Mouse (Mus musculus): ENCODE data around the gene Crisp1.

Crisp1 gene

DNA sequence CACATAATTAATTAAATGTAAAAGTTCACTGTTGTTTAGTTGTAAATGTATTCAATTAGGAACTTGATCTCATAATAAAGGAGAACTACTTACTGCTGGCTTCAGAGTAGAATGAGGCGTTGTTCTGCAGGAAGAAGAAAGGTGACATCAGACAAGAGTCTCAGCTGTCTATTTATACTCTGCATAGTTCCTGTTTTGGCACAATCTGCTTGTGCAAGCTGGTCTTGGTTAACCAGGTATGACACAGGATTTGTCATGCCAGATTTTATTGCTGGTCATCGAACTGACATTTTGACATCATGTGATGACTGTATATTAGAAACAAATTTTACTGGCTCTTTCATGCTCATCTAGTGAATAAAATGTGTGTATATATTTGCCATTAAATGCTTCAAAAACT lies at the start of gene Crisp1:
Gene Crisp1, minus strand, starts transcription at position 146 of the 400 bp plus-strand sequence.
- Histone ChIP-seq H3K4me1 (replicated peaks; ENCODE audit: low read depth, low read length) (no peaks in the 10 kb centered on the region), H3K9me3 (ENCODE audit: low read length) (no peaks in the 10 kb centered on the region)
- TF ChIP-seq CTCF (conservative IDR thresholded peaks at IDR 0.05; ENCODE audit: low read length): no peak
- TF ChIP-seq NANOG (IDR thresholded peaks at IDR 0.05; ENCODE audit: borderline replicate concordance, low read length): no peak
- TF ChIP-seq POU5F1 (IDR thresholded peaks at IDR 0.05; ENCODE audit: borderline replicate concordance, low read length): no peak

DNA sequence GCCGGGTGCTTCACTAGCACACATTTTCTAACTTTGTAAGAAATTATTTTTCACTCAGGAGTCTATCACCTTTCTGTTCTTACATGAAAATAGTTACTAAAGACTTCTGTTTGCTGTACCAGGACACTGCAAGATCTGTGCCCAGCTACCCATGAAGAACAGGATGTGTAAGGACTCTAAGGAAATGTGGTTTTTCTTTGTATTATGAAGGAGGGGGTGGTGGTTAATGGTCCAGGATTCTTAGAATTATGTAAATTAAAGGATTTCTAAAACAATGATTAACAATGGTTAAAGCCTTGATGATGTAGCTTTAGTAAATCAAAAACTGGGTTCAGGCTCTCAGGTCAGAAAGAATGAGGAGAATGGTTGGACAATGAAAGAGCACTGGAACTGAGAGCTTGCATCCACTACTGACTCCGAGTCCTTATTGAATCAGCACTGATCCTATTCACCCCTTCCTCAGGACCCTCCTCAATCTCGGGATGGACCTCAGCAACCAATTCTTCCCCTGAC lies 23.5 kb upstream of the Crisp1 start:
- H3K4me3 ChIP-seq (replicated peaks; ENCODE audit: low read length): no peak overlapping the region
- H3K27me3 ChIP-seq (ENCODE audit: insufficient read depth, low read length): no peaks in the 10 kb centered on the region
- no peaks in the 10 kb centered on the region for H3K9me3 ChIP-seq (ENCODE audit: low read length)
- no peaks in the 10 kb centered on the region for H3K4me1 ChIP-seq (replicated peaks; ENCODE audit: low read depth, low read length)
- TF ChIP-seq NANOG (IDR thresholded peaks at IDR 0.05; ENCODE audit: borderline replicate concordance, low read length): no peak
- TF ChIP-seq POU5F1 (IDR thresholded peaks at IDR 0.05; ENCODE audit: borderline replicate concordance, low read length): no peak
- TF ChIP-seq CTCF (conservative IDR thresholded peaks at IDR 0.05; ENCODE audit: low read length): no peak
- no peaks in the 10 kb centered on the region for H3K36me3 ChIP-seq (ENCODE audit: insufficient read depth, low read length)

More for the DNA sequence above, at the start of gene Crisp1:
- H3K27me3 ChIP-seq (ENCODE audit: insufficient read depth, low read length): no peaks in the 10 kb centered on the region
- H3K4me3 ChIP-seq (replicated peaks; ENCODE audit: low read length): no peak within 1 kb of the TSS
- H3K36me3 ChIP-seq (ENCODE audit: insufficient read depth, low read length): no peaks in the 10 kb centered on the region

DNA sequence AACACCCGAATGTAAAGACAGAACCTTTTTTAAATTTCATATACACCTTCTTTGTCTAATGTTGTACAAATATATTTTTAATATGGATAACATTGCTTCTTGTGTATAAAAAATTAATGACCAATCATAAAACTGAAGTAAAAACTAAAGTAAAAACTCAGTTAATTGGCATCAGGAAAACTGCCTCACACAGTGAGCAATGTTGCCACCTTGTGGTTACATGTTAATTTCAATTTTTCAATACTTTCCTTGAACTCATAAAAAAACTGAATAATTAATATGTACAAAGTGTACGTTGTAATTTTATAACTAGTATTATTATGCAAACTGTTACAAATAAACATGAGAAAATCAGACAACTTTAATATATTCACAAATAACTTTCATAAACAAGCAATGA lies 33.6 kb downstream of the Crisp1 start:
- H3K36me3 ChIP-seq (ENCODE audit: insufficient read depth, low read length): no peaks in the 10 kb centered on the region
- no peaks in the 10 kb centered on the region for H3K9me3 ChIP-seq (ENCODE audit: low read length)
- TF ChIP-seq POU5F1 (IDR thresholded peaks at IDR 0.05; ENCODE audit: borderline replicate concordance, low read length) (no peak), CTCF (conservative IDR thresholded peaks at IDR 0.05; ENCODE audit: low read length) (no peak; the same call in 1 of the 2 replicates), NANOG (IDR thresholded peaks at IDR 0.05; ENCODE audit: borderline replicate concordance, low read length) (no peak)
- no peaks in the 10 kb centered on the region for H3K4me1 ChIP-seq (replicated peaks; ENCODE audit: low read depth, low read length)
- no peak overlapping the region for H3K4me3 ChIP-seq (replicated peaks; ENCODE audit: low read length)
- H3K27me3 ChIP-seq (ENCODE audit: insufficient read depth, low read length): no peaks in the 10 kb centered on the region

DNA sequence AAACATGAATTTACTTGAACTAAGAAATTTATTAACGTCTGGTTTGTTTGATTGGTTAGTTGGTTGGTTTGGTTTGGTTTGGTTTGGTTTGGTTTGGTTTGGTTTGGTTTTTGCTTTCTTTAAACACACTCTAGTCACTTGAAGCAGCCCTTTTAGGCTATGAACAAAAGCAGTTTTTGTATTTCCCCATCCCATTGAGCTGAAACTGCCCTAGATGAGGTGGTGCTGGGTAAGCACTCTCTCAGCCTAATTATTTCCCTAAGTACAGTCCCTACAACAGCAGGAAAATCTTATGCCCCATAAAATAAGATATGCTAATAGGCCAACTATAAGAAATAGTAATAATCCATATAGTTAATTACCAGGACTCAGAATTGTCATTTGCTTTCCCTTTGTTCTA lies 43.5 kb downstream of the Crisp1 start:
- H3K27me3 ChIP-seq (ENCODE audit: insufficient read depth, low read length): no peaks in the 10 kb centered on the region
- H3K36me3 ChIP-seq (ENCODE audit: insufficient read depth, low read length): no peaks in the 10 kb centered on the region
- TF ChIP-seq CTCF (conservative IDR thresholded peaks at IDR 0.05; ENCODE audit: low read length) (no peak), POU5F1 (IDR thresholded peaks at IDR 0.05; ENCODE audit: borderline replicate concordance, low read length) (no peak), NANOG (IDR thresholded peaks at IDR 0.05; ENCODE audit: borderline replicate concordance, low read length) (no peak)
- no peaks in the 10 kb centered on the region for H3K9me3 ChIP-seq (ENCODE audit: low read length)
- no peak overlapping the region for H3K4me3 ChIP-seq (replicated peaks; ENCODE audit: low read length)
- no peaks in the 10 kb centered on the region for H3K4me1 ChIP-seq (replicated peaks; ENCODE audit: low read depth, low read length)

DNA sequence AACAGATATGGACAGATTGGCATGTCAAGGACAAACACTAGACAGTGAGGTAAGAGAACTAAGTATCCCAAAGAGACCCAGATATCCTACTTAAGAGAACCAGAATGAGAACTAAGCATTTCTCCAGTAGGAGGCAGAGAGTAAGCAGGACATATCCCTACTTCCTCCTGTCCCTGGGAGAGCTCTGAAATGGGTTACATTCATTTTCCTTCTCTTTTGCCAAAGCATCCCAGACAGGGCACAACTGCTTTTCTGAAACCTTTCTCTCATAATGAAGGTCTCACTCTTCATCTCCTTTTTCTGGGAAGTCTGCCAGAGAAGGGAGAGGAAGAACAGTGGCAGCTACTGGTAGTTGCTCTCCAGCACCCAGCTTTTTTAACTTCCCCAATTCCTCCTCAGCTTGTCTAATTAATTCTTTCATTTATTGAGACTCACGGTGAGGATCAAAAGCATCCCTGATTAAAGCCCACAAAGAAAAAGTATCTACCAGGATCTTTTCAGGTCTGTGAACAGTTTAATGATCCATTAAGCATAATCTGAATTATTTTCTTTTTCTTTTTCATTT lies 44.0 kb downstream of the Crisp1 start:
- H3K4me1 ChIP-seq (replicated peaks; ENCODE audit: low read depth, low read length): no peaks in the 10 kb centered on the region
- TF ChIP-seq NANOG (IDR thresholded peaks at IDR 0.05; ENCODE audit: borderline replicate concordance, low read length) (no peak), POU5F1 (IDR thresholded peaks at IDR 0.05; ENCODE audit: borderline replicate concordance, low read length) (no peak), CTCF (conservative IDR thresholded peaks at IDR 0.05; ENCODE audit: low read length) (no peak)
- no peaks in the 10 kb centered on the region for H3K9me3 ChIP-seq (ENCODE audit: low read length)
- H3K27me3 ChIP-seq (ENCODE audit: insufficient read depth, low read length): no peaks in the 10 kb centered on the region
- H3K4me3 ChIP-seq (replicated peaks; ENCODE audit: low read length): no peak overlapping the region
- H3K36me3 ChIP-seq (ENCODE audit: insufficient read depth, low read length): no peaks in the 10 kb centered on the region

DNA sequence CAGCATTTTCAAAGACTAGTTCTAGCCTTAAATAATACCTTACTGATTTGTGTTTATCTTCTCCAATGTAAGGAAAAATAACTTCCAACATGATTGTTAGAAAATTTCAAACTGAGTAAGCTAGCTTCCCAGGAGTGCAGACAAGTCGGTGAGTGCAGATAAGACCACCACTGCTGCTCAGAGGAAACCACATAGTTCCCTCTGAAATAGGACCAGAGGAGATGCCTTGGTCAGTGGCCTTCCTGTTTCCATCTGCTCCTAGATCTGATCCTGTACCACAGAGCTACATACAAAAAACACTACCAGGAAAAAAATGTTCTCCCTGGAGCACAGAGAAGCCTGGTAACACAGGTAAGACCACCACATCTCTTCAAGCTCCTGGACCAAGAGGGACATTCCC lies 66.5 kb downstream of the Crisp1 start:
- no peaks in the 10 kb centered on the region for H3K9me3 ChIP-seq (ENCODE audit: low read length)
- H3K4me3 ChIP-seq (replicated peaks; ENCODE audit: low read length): no peak overlapping the region
- no peaks in the 10 kb centered on the region for H3K36me3 ChIP-seq (ENCODE audit: insufficient read depth, low read length)
- no peak for TF ChIP-seq POU5F1 (IDR thresholded peaks at IDR 0.05; ENCODE audit: borderline replicate concordance, low read length)
- no peak for TF ChIP-seq CTCF (conservative IDR thresholded peaks at IDR 0.05; ENCODE audit: low read length)
- no peak for TF ChIP-seq NANOG (IDR thresholded peaks at IDR 0.05; ENCODE audit: borderline replicate concordance, low read length)
- H3K4me1 ChIP-seq (replicated peaks; ENCODE audit: low read depth, low read length): no peaks in the 10 kb centered on the region
- H3K27me3 ChIP-seq (ENCODE audit: insufficient read depth, low read length): no peaks in the 10 kb centered on the region

Measured in E14TG2a.4 (cell line).